Mouse (Mus musculus): ENCODE measurements around the gene Myh7. TPM values are rescaled to one million over a fixed set of nuclear protein-coding genes. Genes with fewer than 3 reads are reported as not detected.
"Not testable (repeated sequence)": the region's sequence is repeated elsewhere in the genome, so short reads cannot be mapped to it uniquely, and the experiment has no call there.

The Myh7 gene
- polyA plus RNA-seq, 1 experiment, result 1.9 TPM

- H3K4me3 ChIP-seq (ENCODE audit: control insufficient read depth, low read depth, low read length), result no peak overlapping the region
- TF ChIP-seq POLR2A (IDR thresholded peaks at IDR 0.05; ENCODE audit: control insufficient read depth, low read depth, low read length), result no peak
- no peak for TF ChIP-seq CTCF (IDR thresholded peaks at IDR 0.05; ENCODE audit: control insufficient read depth, insufficient read depth, insufficient replicate concordance, low read depth, low read length)
- H3K27ac ChIP-seq (ENCODE audit: control insufficient read depth, insufficient read depth, low read depth, low read length), result peak overlapping the region; percentile 67
- no peaks in the 10 kb centered on the region for H3K36me3 ChIP-seq (ENCODE audit: control insufficient read depth, insufficient read depth, low read length)
- H3K4me1 ChIP-seq (ENCODE audit: control insufficient read depth, insufficient read depth, low read length), result peaks cover 6% of the 10 kb centered on the region
- H3K27me3 ChIP-seq (ENCODE audit: control insufficient read depth, insufficient read depth, low read length), result no peaks in the 10 kb centered on the region
Observed at GRCm38 (mm10) chr14:55003878-55004855, 9.7 kb upstream of the Myh7 start.

- Histone ChIP-seq H3K4me3 (ENCODE audit: control insufficient read depth, low read depth, low read length) (no peak overlapping the region), H3K27me3 (ENCODE audit: control insufficient read depth, insufficient read depth, low read length) (no peaks in the 10 kb centered on the region), H3K27ac (ENCODE audit: control insufficient read depth, insufficient read depth, low read depth, low read length) (peak overlapping the region; percentile 82), H3K4me1 (ENCODE audit: control insufficient read depth, insufficient read depth, low read length) (peaks cover 6% of the 10 kb centered on the region), H3K36me3 (ENCODE audit: control insufficient read depth, insufficient read depth, low read length) (no peaks in the 10 kb centered on the region)
- no peak for TF ChIP-seq POLR2A (IDR thresholded peaks at IDR 0.05; ENCODE audit: control insufficient read depth, low read depth, low read length)
- no peak for TF ChIP-seq CTCF (IDR thresholded peaks at IDR 0.05; ENCODE audit: control insufficient read depth, insufficient read depth, insufficient replicate concordance, low read depth, low read length)
Observed at GRCm38 (mm10) chr14:55002687-55003120, 8.3 kb upstream of the Myh7 start.

DNA sequence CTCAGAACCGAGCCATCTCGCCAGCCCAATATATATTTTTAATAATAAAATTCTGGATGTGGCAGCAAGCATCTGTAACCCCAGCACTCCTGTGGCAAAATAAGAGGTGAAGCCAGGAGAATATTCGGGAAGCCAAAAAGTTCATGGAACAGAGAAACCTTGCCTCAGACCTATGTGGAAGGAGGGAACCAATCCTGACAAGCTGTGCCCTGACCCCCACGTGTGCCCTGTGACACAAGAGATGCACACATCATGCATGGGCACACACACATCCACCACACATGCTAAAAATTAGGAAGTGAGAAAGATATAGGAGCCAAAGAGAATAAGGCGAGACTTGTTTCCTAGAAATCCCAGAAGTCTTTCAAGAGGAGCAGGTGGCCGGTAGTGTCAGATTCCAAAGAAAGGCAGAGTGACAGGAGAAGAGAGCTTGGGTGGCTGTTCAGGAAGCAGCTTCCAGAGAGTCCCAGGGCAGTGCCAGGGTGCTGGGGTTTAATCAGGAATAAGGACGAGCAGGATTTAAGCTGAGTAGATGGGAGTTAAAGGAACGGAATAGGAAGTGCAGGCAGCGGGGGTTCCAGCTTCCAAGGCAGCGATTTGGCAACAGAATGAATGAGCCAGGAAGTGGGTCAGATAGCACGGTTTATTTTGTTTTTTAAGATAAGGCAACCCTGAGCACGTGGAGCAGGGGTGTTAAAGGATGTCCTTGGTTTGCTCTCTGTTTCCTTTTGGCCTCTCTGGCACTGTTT lies 7.7 kb upstream of the Myh7 start:
- H3K27me3 ChIP-seq (ENCODE audit: control insufficient read depth, insufficient read depth, low read length), result no peaks in the 10 kb centered on the region
- H3K4me3 ChIP-seq (ENCODE audit: control insufficient read depth, low read depth, low read length), result no peak overlapping the region
- H3K4me1 ChIP-seq (ENCODE audit: control insufficient read depth, insufficient read depth, low read length), result peaks cover 6% of the 10 kb centered on the region
- no peaks in the 10 kb centered on the region for H3K36me3 ChIP-seq (ENCODE audit: control insufficient read depth, insufficient read depth, low read length)
- TF ChIP-seq CTCF (IDR thresholded peaks at IDR 0.05; ENCODE audit: control insufficient read depth, insufficient read depth, insufficient replicate concordance, low read depth, low read length) (no peak), POLR2A (IDR thresholded peaks at IDR 0.05; ENCODE audit: control insufficient read depth, low read depth, low read length) (peak; percentile 9; the same call in 1 of the 2 replicates)
- peak overlapping the region; percentile 82; the same call in 1 of the 2 replicates for H3K27ac ChIP-seq (ENCODE audit: control insufficient read depth, insufficient read depth, low read depth, low read length)

- H3K4me1 ChIP-seq (ENCODE audit: control insufficient read depth, insufficient read depth, low read length), result peaks cover 6% of the 10 kb centered on the region
- no peak overlapping the region for H3K4me3 ChIP-seq (ENCODE audit: control insufficient read depth, low read depth, low read length)
- H3K27me3 ChIP-seq (ENCODE audit: control insufficient read depth, insufficient read depth, low read length), result no peaks in the 10 kb centered on the region
- H3K36me3 ChIP-seq (ENCODE audit: control insufficient read depth, insufficient read depth, low read length), result no peaks in the 10 kb centered on the region
- no peak overlapping the region for H3K27ac ChIP-seq (ENCODE audit: control insufficient read depth, insufficient read depth, low read depth, low read length)
- TF ChIP-seq CTCF (IDR thresholded peaks at IDR 0.05; ENCODE audit: control insufficient read depth, insufficient read depth, insufficient replicate concordance, low read depth, low read length), result peak; percentile 21; the same call in 1 of the 2 replicates
- no peak for TF ChIP-seq POLR2A (IDR thresholded peaks at IDR 0.05; ENCODE audit: control insufficient read depth, low read depth, low read length)
Observed at GRCm38 (mm10) chr14:55001446-55001845, 7.0 kb upstream of the Myh7 start.

- Histone ChIP-seq H3K4me3 (ENCODE audit: control insufficient read depth, low read depth, low read length) (no peak overlapping the region), H3K36me3 (ENCODE audit: control insufficient read depth, insufficient read depth, low read length) (no peaks in the 10 kb centered on the region), H3K27me3 (ENCODE audit: control insufficient read depth, insufficient read depth, low read length) (no peaks in the 10 kb centered on the region), H3K27ac (ENCODE audit: control insufficient read depth, insufficient read depth, low read depth, low read length) (no peak overlapping the region), H3K4me1 (ENCODE audit: control insufficient read depth, insufficient read depth, low read length) (peaks cover 6% of the 10 kb centered on the region)
- TF ChIP-seq POLR2A (IDR thresholded peaks at IDR 0.05; ENCODE audit: control insufficient read depth, low read depth, low read length) (no peak), CTCF (IDR thresholded peaks at IDR 0.05; ENCODE audit: control insufficient read depth, insufficient read depth, insufficient replicate concordance, low read depth, low read length) (no peak)
Observed at GRCm38 (mm10) chr14:55000814-55001213, 6.4 kb upstream of the Myh7 start.

DNA sequence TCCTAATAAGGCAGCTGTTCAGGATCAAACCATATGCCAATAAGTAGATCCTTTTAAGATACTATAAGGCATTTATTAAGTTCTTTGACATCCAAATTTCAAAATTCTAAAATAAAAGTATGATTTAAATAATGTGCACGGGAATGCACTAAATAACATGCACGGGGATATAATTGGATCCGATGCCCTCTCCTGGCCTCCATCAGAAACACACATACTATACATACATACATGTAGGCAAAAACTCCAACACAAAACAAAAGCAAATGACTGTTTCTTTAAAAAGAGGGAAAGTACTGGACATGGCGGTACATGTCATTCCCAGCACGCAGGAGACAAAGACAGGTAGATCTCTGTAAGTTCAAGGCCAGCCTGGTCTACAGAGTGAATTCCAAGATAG lies 5.4 kb upstream of the Myh7 start:
- not testable (repeated sequence) for H3K27ac ChIP-seq (ENCODE audit: control insufficient read depth, insufficient read depth, low read depth, low read length); H3K27me3 ChIP-seq (ENCODE audit: control insufficient read depth, insufficient read depth, low read length); H3K4me3 ChIP-seq (ENCODE audit: control insufficient read depth, low read depth, low read length); H3K4me1 ChIP-seq (ENCODE audit: control insufficient read depth, insufficient read depth, low read length); H3K36me3 ChIP-seq (ENCODE audit: control insufficient read depth, insufficient read depth, low read length)

DNA sequence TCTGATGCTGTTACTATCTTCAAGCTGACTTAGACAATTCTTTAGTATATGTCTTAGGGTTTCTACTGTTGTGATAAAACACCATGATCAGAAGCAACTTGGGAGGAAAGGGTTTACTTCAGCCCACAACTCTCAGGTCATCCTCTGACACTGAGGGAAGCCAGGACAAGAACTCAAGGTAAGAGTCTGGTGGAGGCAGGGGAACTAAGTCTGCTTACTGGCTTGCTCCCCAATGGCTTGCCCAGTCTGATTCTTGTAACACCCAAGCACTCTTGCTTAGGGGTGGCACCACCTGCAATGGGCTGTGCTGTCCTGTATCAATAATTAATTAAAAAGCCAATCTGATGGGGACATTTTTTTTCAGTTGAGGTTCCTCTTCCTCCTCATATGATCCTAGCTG lies 4.3 kb upstream of the Myh7 start:
- no peaks in the 10 kb centered on the region for H3K36me3 ChIP-seq (ENCODE audit: control insufficient read depth, insufficient read depth, low read length)
- peaks cover 6% of the 10 kb centered on the region for H3K4me1 ChIP-seq (ENCODE audit: control insufficient read depth, insufficient read depth, low read length)
- TF ChIP-seq CTCF (IDR thresholded peaks at IDR 0.05; ENCODE audit: control insufficient read depth, insufficient read depth, insufficient replicate concordance, low read depth, low read length), result no peak
- TF ChIP-seq POLR2A (IDR thresholded peaks at IDR 0.05; ENCODE audit: control insufficient read depth, low read depth, low read length), result no peak

More for the DNA sequence above, 4.3 kb upstream of the Myh7 start:
- no peak overlapping the region for H3K27ac ChIP-seq (ENCODE audit: control insufficient read depth, insufficient read depth, low read depth, low read length)
- no peaks in the 10 kb centered on the region for H3K27me3 ChIP-seq (ENCODE audit: control insufficient read depth, insufficient read depth, low read length)
- H3K4me3 ChIP-seq (ENCODE audit: control insufficient read depth, low read depth, low read length), result no peak overlapping the region

Measured in testis, adult 2 months (tissue).